Mouse (Mus musculus) heart, embryonic 16.5 days (tissue): ENCODE measurements around the gene Alcam. TPM values are rescaled to one million over a fixed set of nuclear protein-coding genes. Genes with fewer than 3 reads are reported as not detected.

ENCODE experiments used
- ATAC-seq: fragments of 200-750 bp; cut with Nextera tagmentation; replicated peaks from 2 replicates; pipeline ENCODE4 v1.8.0; 2017; ENCODE audit warnings: moderate number of reproducible peaks; ENCODE audit not compliant: insufficient read depth, low FRiP score; ENCODE audit errors: extremely low read depth
- H3K27ac ChIP-seq: fragments of 300-500 bp; sonication (generic); 2 replicates; pipeline ENCODE4 v1.5.1; 2014; ENCODE audit warnings: mild to moderate bottlenecking, low read length, control low read depth, moderate library complexity
- H3K27me3 ChIP-seq: fragments of 300-500 bp; sonication (generic); 2 replicates; pipeline ENCODE4 v1.6.1; 2014; ENCODE audit warnings: low read length, mixed read lengths; ENCODE audit not compliant: control insufficient read depth, insufficient read depth
- H3K36me3 ChIP-seq: fragments of 300-500 bp; sonication (generic); 2 replicates; pipeline ENCODE4 v1.6.1; 2014; ENCODE audit not compliant: control insufficient read depth, insufficient read depth
- H3K4me1 ChIP-seq: fragments of 300-500 bp; sonication (generic); 2 replicates; pipeline ENCODE4 v1.6.1; 2014; ENCODE audit warnings: low read length, mixed read lengths; ENCODE audit not compliant: control insufficient read depth, insufficient read depth
- H3K4me2 ChIP-seq: fragments of 300-500 bp; sonication (generic); 2 replicates; pipeline ENCODE4 v1.6.1; 2014; ENCODE audit warnings: low read depth, mild to moderate bottlenecking, control low read depth, low read length
- H3K4me3 ChIP-seq: fragments of 300-500 bp; sonication (generic); 2 replicates; pipeline ENCODE4 v1.5.1; 2014; ENCODE audit warnings: mild to moderate bottlenecking, control low read depth, low read length
- H3K9ac ChIP-seq: fragments of 300-500 bp; sonication (generic); 2 replicates; pipeline ENCODE4 v1.6.1; 2014; ENCODE audit warnings: low read length, control low read depth
- H3K9me3 ChIP-seq: fragments of 300-500 bp; sonication (generic); replicated peaks from 2 replicates; pipeline ENCODE4 v1.6.1; 2016; ENCODE audit warnings: low read length; ENCODE audit not compliant: control insufficient read depth
- WGBS: fragments of 180-500 bp; shearing (Covaris S2); extraction: QIAGEN DNeasy Blood & Tissue Kit; methylation state at CpG from one replicate; pipeline ENCODE4 v1.1.7; 2014; 5-methylcytosine and 5-hydroxymethylcytosine counted together
- polyA plus RNA-seq: library from polyadenylated mRNA; unstranded; fragments of >200 nt; fragmentation: Nextera tagmentation; extraction: Ambion mirVana; gene quantifications from 2 replicates; pipeline ENCODE4 v1.2.1, GENCODE M21; 2015

Alcam gene
- 12.5 and 13.4 TPM in 2 replicates for polyA plus RNA-seq

DNA sequence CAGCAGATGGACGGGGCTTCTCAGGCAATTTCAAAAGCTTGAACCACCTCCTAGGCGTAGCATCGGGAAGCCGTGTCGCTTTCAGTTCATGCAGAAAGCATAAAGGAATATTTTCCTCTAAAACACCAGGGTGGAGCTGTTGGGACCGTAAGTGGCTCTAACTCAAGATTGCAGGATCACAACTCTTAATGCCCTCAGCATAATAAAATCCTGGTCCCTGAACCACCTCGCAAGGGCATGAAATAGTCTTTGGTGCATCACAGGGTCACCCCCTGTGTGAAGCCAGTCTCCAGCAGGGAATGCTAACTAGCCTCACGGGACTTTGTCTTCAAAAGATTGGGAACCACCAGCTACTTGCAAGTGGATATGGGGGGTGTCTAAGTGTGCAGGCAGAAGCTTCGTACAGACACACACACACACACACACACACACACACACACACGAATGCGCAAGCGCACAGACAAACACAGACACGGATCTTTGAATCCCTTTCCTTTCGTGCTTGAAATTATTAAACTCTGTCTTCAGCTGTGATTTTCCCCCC lies at the start of gene Alcam:
Gene Alcam (minus strand): TSS at position 104 of the 544 bp plus-strand sequence.
- Histone ChIP-seq H3K9ac (peak within 1 kb of the TSS; percentile 65), H3K4me1 (peaks cover 8% of the 10 kb centered on the region; the same call in 1 of the 2 replicates), H3K27me3 (no peaks in the 10 kb centered on the region), H3K27ac (peak within 1 kb of the TSS; percentile 81), H3K4me3 (peak within 1 kb of the TSS; percentile 87), H3K9me3 (no peaks in the 10 kb centered on the region), H3K36me3 (no peaks in the 10 kb centered on the region), H3K4me2 (peak within 1 kb of the TSS; percentile 97)
- ATAC-seq: no peak
- WGBS: 3% methylated on average over 14 of the region's 14 CpGs

DNA sequence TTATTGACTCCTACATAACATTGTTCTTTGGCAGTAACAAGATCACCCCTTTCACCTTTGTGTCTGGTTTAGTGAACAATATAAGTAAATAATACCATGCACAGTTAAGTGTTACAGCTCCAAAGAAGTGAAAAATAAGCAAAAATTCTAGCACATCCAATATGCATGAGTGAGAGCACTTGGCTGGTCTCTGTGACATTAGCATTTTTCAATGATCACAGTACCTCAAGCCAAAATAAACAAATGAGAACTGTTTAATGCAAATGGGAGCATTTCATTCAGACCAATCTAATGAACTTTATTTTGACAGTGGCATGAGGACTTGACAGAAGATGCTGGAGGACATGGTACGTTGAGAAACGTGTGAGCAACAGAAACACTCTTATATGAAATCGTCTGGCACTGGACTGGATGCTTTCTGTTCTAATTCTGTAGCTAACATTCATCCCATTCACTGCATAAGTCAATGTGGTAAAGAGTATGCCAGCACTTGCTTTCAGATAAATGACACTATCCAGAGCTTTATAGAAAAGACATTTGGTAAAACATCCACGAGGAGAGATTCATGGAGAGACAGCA lies 45.0 kb upstream of the Alcam start:
- H3K4me1 ChIP-seq: no peaks in the 10 kb centered on the region
- H3K27ac ChIP-seq: no peak overlapping the region
- ATAC-seq: no peak
- no peak overlapping the region for H3K4me2 ChIP-seq
- H3K4me3 ChIP-seq: no peak overlapping the region
- H3K9me3 ChIP-seq: no peaks in the 10 kb centered on the region; the same call in 1 of the 2 replicates
- 62% methylated on average over 4 of the region's 4 CpGs for WGBS
- no peaks in the 10 kb centered on the region for H3K36me3 ChIP-seq
- H3K27me3 ChIP-seq: no peaks in the 10 kb centered on the region
- H3K9ac ChIP-seq: no peak overlapping the region

DNA sequence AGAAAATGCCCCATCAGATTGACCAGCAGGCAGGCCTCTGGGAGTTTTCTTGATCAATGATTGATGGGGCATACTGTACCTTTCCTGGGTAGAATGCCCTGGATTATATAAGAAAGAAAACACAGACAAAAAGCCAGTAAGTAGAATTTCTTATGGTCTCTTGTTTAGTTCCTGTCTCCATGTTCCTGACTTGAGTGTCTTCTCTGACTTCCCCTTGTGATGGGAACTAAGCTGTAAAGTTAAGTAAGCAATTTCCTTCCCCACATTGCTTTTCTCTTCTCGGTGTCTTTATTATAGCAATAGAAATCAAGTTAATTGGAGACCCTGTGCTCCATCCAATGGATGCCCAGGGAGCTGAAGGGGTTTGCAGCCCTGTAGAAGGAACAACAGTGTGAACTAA lies 36.7 kb upstream of the Alcam start:
- no peaks in the 10 kb centered on the region for H3K36me3 ChIP-seq
- 64% methylated on average over 1 of the region's 1 CpGs for WGBS
- no peak for ATAC-seq

DNA sequence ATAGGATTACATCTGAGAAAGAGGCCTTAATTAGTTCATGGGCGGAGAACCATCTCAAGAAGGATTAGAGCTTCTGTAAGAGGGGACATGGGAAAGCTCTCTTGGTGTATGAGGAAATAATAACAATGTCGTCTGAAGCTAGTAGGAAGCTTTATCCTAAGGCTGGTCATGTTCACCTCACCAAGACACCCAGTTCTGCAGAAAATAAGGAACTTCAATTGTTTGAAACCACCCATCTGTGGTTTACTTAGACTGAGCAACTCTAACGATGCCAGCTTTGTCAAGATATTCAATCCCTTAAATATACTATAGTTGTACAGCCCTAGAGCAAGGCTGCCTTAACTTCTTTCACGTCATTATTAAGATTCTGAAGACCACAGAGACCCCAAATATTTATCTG lies 20.4 kb upstream of the Alcam start:
- Histone ChIP-seq H3K9ac (no peak overlapping the region), H3K9me3 (no peaks in the 10 kb centered on the region), H3K27ac (no peak overlapping the region), H3K4me1 (no peaks in the 10 kb centered on the region), H3K4me2 (no peak overlapping the region), H3K4me3 (no peak overlapping the region), H3K36me3 (no peaks in the 10 kb centered on the region), H3K27me3 (no peaks in the 10 kb centered on the region)
- WGBS: 73% methylated on average over 4 of the region's 4 CpGs
- no peak for ATAC-seq

More for the DNA sequence above, 36.7 kb upstream of the Alcam start:
- Histone ChIP-seq H3K4me3 (no peak overlapping the region), H3K27ac (no peak overlapping the region), H3K9me3 (no peaks in the 10 kb centered on the region), H3K4me2 (no peak overlapping the region), H3K27me3 (no peaks in the 10 kb centered on the region), H3K9ac (no peak overlapping the region), H3K4me1 (no peaks in the 10 kb centered on the region)

DNA sequence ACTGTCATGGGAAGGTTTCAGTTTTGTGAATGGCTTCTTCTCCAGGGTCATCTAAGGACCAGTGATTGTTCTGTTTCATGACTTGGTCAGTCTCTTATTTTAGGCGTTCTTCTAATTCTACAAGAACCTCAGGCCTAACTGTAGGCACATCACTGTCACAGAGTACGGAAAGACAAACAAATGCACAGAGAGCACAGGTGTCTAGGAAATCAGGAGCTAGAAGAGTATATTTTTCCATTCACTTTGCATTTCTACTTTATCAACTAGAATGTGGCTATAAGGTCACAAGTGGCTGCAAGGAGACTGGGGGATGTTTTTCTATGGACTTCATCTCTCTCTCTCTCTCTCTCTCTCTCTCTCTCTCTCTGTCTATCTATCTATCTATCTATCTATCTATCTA lies 19.2 kb upstream of the Alcam start:
- H3K4me2 ChIP-seq: no peak overlapping the region
- H3K27ac ChIP-seq: no peak overlapping the region
- no peaks in the 10 kb centered on the region for H3K9me3 ChIP-seq
- H3K27me3 ChIP-seq: no peaks in the 10 kb centered on the region
- H3K36me3 ChIP-seq: no peaks in the 10 kb centered on the region
- no peak overlapping the region for H3K9ac ChIP-seq
- H3K4me3 ChIP-seq: no peak overlapping the region
- ATAC-seq: no peak
- H3K4me1 ChIP-seq: no peaks in the 10 kb centered on the region
- WGBS: 85% methylated on average over 2 of the region's 2 CpGs

DNA sequence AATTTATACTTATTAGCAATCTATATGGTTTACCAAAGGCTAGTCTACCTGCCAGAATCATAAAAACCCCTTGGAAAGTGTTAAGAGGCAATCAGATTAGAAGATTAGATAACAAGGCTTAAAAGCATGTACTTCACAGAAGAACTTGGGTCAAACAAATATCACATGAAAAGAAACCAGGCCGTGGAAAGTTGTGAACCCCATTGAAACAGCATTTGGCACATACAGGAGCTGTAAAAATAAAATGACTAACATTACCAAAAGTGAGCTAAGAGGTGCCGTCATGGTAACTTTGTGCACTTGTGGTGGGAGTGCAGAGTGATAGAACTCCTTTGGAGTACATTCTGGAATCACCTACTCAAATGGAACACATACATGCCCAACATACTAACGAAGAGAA lies 18.8 kb upstream of the Alcam start:
- Histone ChIP-seq H3K27ac (no peak overlapping the region), H3K27me3 (no peaks in the 10 kb centered on the region), H3K4me2 (no peak overlapping the region), H3K9me3 (no peaks in the 10 kb centered on the region), H3K4me1 (no peaks in the 10 kb centered on the region), H3K36me3 (no peaks in the 10 kb centered on the region), H3K4me3 (no peak overlapping the region), H3K9ac (no peak overlapping the region)
- ATAC-seq: no peak
- WGBS: 74% methylated on average over 3 of the region's 3 CpGs

DNA sequence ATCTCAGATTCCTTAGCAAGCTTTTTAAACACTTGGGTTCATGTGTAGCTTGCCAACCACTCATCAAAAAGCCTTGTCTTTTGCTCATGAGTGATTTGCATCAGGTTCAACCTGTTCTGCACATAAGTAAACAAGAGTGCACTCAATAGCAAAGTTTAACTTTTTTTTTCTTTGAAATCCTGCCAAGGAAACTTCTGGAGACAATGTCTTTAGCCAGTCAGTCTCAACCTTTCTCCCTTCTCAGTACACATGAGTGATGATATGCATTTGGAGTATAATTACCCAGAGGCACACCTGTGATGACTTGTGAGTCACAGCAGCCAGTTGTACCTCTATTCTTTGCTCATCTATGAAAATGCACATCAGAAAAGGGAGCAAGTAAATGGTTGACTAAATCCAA lies 18.2 kb upstream of the Alcam start:
- no peaks in the 10 kb centered on the region for H3K27me3 ChIP-seq
- H3K4me3 ChIP-seq: no peak overlapping the region
- ATAC-seq: no peak
- no peak overlapping the region for H3K9ac ChIP-seq
- no peak overlapping the region for H3K27ac ChIP-seq
- H3K4me1 ChIP-seq: no peaks in the 10 kb centered on the region
- H3K36me3 ChIP-seq: no peaks in the 10 kb centered on the region
- no peaks in the 10 kb centered on the region for H3K9me3 ChIP-seq
- H3K4me2 ChIP-seq: no peak overlapping the region

DNA sequence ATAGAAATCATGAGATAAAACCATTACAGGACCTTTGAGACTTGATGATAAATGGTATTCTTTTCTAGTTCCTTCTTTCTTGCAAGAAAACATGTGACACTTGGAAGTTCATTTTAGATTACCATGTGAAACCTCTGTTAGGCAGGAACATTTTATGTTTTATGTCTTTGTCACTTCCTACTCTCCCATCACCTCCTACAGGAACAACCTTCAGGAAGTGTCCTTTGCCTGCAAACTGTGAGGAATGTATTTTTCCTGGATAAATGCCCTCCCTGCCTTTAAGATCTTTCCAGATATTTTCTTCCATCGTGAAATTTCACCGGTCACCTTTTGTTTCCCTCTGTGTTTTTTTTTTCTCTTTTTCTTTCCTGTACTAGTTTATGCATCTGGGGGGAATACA lies 17.0 kb upstream of the Alcam start:
- no peak overlapping the region for H3K4me3 ChIP-seq
- H3K27me3 ChIP-seq: no peaks in the 10 kb centered on the region
- WGBS: 58% methylated on average over 2 of the region's 2 CpGs
- H3K36me3 ChIP-seq: no peaks in the 10 kb centered on the region
- H3K27ac ChIP-seq: no peak overlapping the region
- no peak for ATAC-seq
- no peak overlapping the region for H3K4me2 ChIP-seq
- H3K4me1 ChIP-seq: no peaks in the 10 kb centered on the region
- H3K9me3 ChIP-seq: no peaks in the 10 kb centered on the region
- no peak overlapping the region for H3K9ac ChIP-seq

DNA sequence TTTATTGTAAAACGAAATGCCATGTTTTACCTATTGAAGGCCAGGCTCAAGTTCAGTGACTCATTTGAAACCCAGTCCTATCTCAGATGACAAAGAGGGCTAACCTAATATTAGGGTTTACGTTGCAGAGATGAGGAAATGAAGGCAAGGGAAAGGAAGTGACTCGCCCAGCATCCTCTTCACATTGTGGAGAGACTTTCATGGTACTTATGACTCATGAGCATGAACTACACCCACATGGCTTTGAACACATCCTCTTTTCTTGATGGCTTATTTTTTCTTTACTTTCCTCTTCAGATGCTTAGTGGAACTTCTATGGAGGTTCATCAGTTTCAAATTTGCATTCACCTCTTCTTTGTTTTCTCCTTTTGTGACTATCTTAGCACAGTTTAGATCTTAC lies 16.4 kb upstream of the Alcam start:
- no peak overlapping the region for H3K4me2 ChIP-seq
- H3K36me3 ChIP-seq: no peaks in the 10 kb centered on the region
- no peaks in the 10 kb centered on the region for H3K27me3 ChIP-seq
- no peak overlapping the region for H3K9ac ChIP-seq
- H3K4me3 ChIP-seq: no peak overlapping the region
- H3K4me1 ChIP-seq: no peaks in the 10 kb centered on the region
- H3K27ac ChIP-seq: no peak overlapping the region
- no peak for ATAC-seq
- H3K9me3 ChIP-seq: no peaks in the 10 kb centered on the region
- 83% methylated on average over 3 of the region's 3 CpGs for WGBS
